Mouse (Mus musculus) monocyte, adult 2 months (primary cell): ENCODE results near the gene Mipol1.

Experiments
- DNase-seq, 2 experiments: peaks; one replicate each; pipeline ENCODE4 v3.0.0; 2022; ENCODE audit warnings: low spot score in 2 of 2, low read depth in 1 of 2

Gene Mipol1

GRCm38 (mm10) chr12:57511560-57511959 lies 281.3 kb downstream of the Mipol1 start:
- no peak for DNase-seq

GRCm38 (mm10) chr12:57514552-57514951 lies 284.3 kb downstream of the Mipol1 start:
- no peak for DNase-seq

GRCm38 (mm10) chr12:57515702-57516377 lies 285.6 kb downstream of the Mipol1 start:
- no peak for DNase-seq

- no peak for DNase-seq
These were observed 298.1 kb downstream of the Mipol1 start for GRCm38 (mm10) chr12:57528335-57528734.

- DNase-seq: no peak
These were observed 300.2 kb downstream of the Mipol1 start for GRCm38 (mm10) chr12:57530474-57530873.

- no peak for DNase-seq
These were observed 304.3 kb downstream of the Mipol1 start for GRCm38 (mm10) chr12:57534517-57534878.

GRCm38 (mm10) chr12:57534879-57535611 lies 304.8 kb downstream of the Mipol1 start:
- DNase-seq: no peak

- no peak for DNase-seq
These were observed 306.1 kb downstream of the Mipol1 start for GRCm38 (mm10) chr12:57536056-57536908.

- no peak for DNase-seq
These were observed 306.9 kb downstream of the Mipol1 start for GRCm38 (mm10) chr12:57536909-57537670.

GRCm38 (mm10) chr12:57537791-57538587 lies 307.8 kb downstream of the Mipol1 start:
- no peak for DNase-seq

- no peak for DNase-seq
These were observed 308.6 kb downstream of the Mipol1 start for GRCm38 (mm10) chr12:57538588-57539550.

- no peak for DNase-seq
These were observed 309.3 kb downstream of the Mipol1 start for GRCm38 (mm10) chr12:57539551-57539985.

- no peak for DNase-seq
These were observed 310.9 kb downstream of the Mipol1 start for GRCm38 (mm10) chr12:57541118-57541517.

GRCm38 (mm10) chr12:57541931-57542745 lies 311.9 kb downstream of the Mipol1 start:
- DNase-seq: no peak

GRCm38 (mm10) chr12:57542746-57543626 lies 312.8 kb downstream of the Mipol1 start:
- no peak for DNase-seq

GRCm38 (mm10) chr12:57543627-57543991 lies 313.4 kb downstream of the Mipol1 start:
- DNase-seq: no peak

- DNase-seq: no peak
These were observed 314.6 kb downstream of the Mipol1 start for GRCm38 (mm10) chr12:57544641-57545370.
